Mouse (Mus musculus) lung, adult 2 months (tissue): ENCODE data around the gene Erc2.

Source experiments
- CTCF ChIP-seq: fragments of 200-500 bp; IDR thresholded peaks from 2 replicates; pipeline ENCODE4 v1.5.1; 2011; ENCODE audit warnings: mild to moderate bottlenecking, low read length, control low read depth; ENCODE audit not compliant: insufficient read depth
- POLR2A ChIP-seq: fragments of 200-500 bp; IDR thresholded peaks from 2 replicates; pipeline ENCODE4 v1.6.1; 2011; ENCODE audit warnings: low read depth, mild to moderate bottlenecking, control low read depth, low read length, borderline replicate concordance; ENCODE audit errors: extremely low read depth

DNA sequence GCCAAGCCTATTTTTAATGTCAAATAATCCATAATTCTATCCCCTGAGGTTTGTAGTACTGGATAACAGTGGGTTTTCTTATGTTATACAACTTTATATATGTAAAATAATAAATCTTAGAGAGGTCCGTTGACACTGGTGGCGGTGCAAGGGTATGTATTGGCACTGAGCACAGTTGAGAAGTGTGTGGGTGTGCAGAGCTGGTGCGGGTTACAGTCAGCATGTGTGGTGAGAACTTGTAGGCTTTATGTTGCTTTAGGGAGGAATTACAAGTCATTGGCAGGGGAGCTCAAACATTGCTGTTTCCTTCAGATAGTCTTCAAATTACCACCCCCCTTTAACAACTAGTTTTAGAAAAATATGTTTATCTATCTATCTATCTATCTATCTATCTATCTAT, 305.1 kb downstream of the Erc2 start:
- TF ChIP-seq POLR2A: no peak
- no peak for TF ChIP-seq CTCF
